Mouse (Mus musculus) myocyte (in vitro differentiated cells): ENCODE results near the gene Trpv1.

Experiments used
- E2F4 ChIP-seq: IDR thresholded peaks from one replicate; pipeline ENCODE4 v1.6.1; 2011; ENCODE audit warnings: mild to moderate bottlenecking, control low read depth, moderate library complexity; ENCODE audit not compliant: insufficient read depth
- POLR2A ChIP-seq: IDR thresholded peaks from one replicate; pipeline ENCODE4 v1.6.1; 2011; ENCODE audit warnings: low read depth, mild to moderate bottlenecking, control low read depth, moderate library complexity; ENCODE audit not compliant: insufficient read length
- POLR2AphosphoS2 ChIP-seq: IDR thresholded peaks from one replicate; pipeline ENCODE4 v1.6.1; 2011; ENCODE audit warnings: low read depth, control low read depth; ENCODE audit not compliant: insufficient read length
- SRF ChIP-seq: IDR thresholded peaks from one replicate; pipeline ENCODE4 v1.6.1; 2011; ENCODE audit warnings: low read depth; ENCODE audit not compliant: control insufficient read depth, insufficient read length

DNA sequence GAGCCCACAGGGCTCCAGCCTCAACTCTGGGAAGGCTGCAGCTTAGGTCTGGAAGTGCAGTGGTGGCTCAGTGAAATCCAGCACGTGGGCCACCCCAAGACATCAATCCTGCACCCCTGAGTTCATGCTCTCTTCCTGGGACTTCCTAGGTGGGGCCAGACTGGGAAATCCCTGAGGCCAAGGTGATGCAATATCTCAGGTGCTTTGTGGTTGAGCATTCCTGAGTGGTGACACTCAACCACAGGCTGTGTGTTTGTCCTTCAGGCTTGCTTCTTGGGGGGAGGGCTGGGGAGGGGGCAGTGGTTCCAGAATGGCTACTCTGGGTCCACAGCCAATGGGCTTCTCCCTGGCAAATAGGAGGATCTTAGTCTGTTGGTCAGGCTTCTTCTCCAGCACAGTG is 49.8 kb downstream of the Trpv1 start:
- no peak for TF ChIP-seq POLR2A
- no peak for TF ChIP-seq E2F4
- no peak for TF ChIP-seq POLR2AphosphoS2
- TF ChIP-seq SRF, result no peak
